Mouse (Mus musculus) common myeloid progenitor, adult 5-6 weeks (primary cell): ENCODE data around the gene Porcn. TPM values are rescaled to one million over a fixed set of nuclear protein-coding genes. Genes with fewer than 3 reads are reported as not detected.

ENCODE experiments used
- ATAC-seq: replicated peaks from 2 replicates; pipeline ENCODE4 v1.8.0; 2016; ENCODE audit warnings: low read depth, mild to moderate bottlenecking, moderate TSS enrichment, inconsistent platforms; ENCODE audit not compliant: poor library complexity, severe bottlenecking
- total RNA-seq: library from RNA; stranded (forward); fragments of 200-1000, 187-1606 nt; gene quantifications from 2 replicates; pipeline ENCODE4 v1.2.3, GENCODE M21; 2017

Gene Porcn
- total RNA-seq, 1 experiment from 2014 or later: 0.05 TPM

- ATAC-seq: no peak
Observed at GRCm38 (mm10) chrX:8207224-8207623, 899 bp upstream of the Porcn start.

GRCm38 (mm10) chrX:8206694-8207197 lies 421 bp upstream of the Porcn start:
- ATAC-seq: no peak

GRCm38 (mm10) chrX:8205551-8205950 lies 774 bp downstream of the Porcn start:
- ATAC-seq: no peak

- ATAC-seq: no peak
Observed at GRCm38 (mm10) chrX:8205088-8205487, 1.2 kb downstream of the Porcn start.

GRCm38 (mm10) chrX:8204076-8204475 lies 2.2 kb downstream of the Porcn start:
- no peak for ATAC-seq

GRCm38 (mm10) chrX:8203105-8203504 lies 3.2 kb downstream of the Porcn start:
- no peak for ATAC-seq

GRCm38 (mm10) chrX:8193419-8193723 lies 13.0 kb downstream of the Porcn start, which contains the start of gene Ebp:
Gene Ebp (minus strand): TSS chrX:8193512.
- peak; percentile 40 for ATAC-seq

GRCm38 (mm10) chrX:8192640-8193418 lies 13.5 kb downstream of the Porcn start:
- ATAC-seq: peak; percentile 99

- ATAC-seq: no peak; the same call in 1 of the 2 replicates
Observed at GRCm38 (mm10) chrX:8192126-8192639, 14.1 kb downstream of the Porcn start.

GRCm38 (mm10) chrX:8182871-8183540 lies 23.3 kb downstream of the Porcn start:
- no peak for ATAC-seq

DNA sequence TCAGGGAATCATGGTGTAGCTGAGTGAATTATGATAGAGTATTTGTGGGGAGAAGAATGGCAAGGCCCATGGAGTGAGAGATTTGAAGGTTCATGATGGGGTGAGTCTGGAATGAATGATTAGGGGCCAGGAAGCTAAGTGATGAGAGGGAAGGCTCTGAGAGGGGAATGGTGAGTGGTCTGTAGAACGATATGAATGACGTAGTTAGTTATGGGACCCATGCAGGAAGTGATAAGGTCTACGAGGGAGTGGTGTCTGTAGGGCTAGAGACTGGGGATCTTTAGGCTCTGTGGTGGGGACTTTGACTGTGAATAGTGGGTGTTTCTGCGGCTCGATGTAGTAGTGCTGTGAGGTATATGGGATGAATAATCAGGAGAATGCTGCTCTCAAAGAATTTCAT lies 26.7 kb downstream of the Porcn start:
- ATAC-seq: no peak

DNA sequence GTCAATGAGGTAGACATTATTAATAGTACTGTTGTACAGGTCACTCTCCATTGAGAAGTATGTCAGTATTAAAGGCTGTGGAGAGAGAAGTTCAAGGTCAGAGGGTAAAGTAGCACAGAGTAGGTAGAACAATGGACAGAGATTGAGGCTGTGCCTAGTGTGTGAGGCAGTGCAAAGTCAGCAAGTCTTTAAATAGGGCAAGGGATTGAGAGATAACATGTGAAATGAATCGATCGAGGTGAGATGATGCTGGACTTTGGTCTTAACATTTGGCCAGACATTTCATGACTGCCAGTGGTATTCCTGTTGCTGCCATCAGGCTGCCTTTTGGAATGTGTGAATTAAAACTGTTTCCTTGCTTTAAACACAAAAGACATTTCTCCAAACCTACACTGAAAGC lies 27.5 kb downstream of the Porcn start:
- ATAC-seq: no peak

- ATAC-seq: peak; percentile 87
Observed at GRCm38 (mm10) chrX:8175504-8176385, 30.6 kb downstream of the Porcn start, which contains the start of gene Tbc1d25. Gene Tbc1d25 (minus strand): TSS chrX:8176181.

- no peak for ATAC-seq
Observed at GRCm38 (mm10) chrX:8175169-8175503, 31.2 kb downstream of the Porcn start.

- ATAC-seq: peak; percentile 81
Observed at GRCm38 (mm10) chrX:8167716-8168647, 38.3 kb downstream of the Porcn start.

- ATAC-seq: no peak
Observed at GRCm38 (mm10) chrX:8164471-8164870, 41.9 kb downstream of the Porcn start.

GRCm38 (mm10) chrX:8163076-8163475 lies 43.2 kb downstream of the Porcn start:
- ATAC-seq: no peak

GRCm38 (mm10) chrX:8145153-8145991 lies 61.0 kb downstream of the Porcn start, which contains the start of gene Rbm3:
Gene Rbm3 (minus strand): TSS chrX:8145880.
- ATAC-seq: peak; percentile 86
